Mouse (Mus musculus): ENCODE measurements at regions not wholly inside any gene's neighbourhood (a gene's known extent, or its start where the extent isn't known, plus 50 kb on each side); places are given as distances from the start of the nearest gene placed in this dataset.

GRCm38 (mm10) chr3:57136847-57137246, 164.9 kb downstream of the Tm4sf1 start:
- TF ChIP-seq CTCF (IDR thresholded peaks at IDR 0.05; ENCODE audit: low read depth) (no peak), EP300 (IDR thresholded peaks at IDR 0.05; ENCODE audit: low read depth) (no peak)
